Mouse (Mus musculus) forebrain, embryonic 13.5 days (tissue): ENCODE results near the gene Ifna13. TPM values are rescaled to one million over a fixed set of nuclear protein-coding genes. Genes with fewer than 3 reads are reported as not detected.

Experiments
- ATAC-seq: fragments of 200-750 bp; cut with Nextera tagmentation; 2 replicates; pipeline ENCODE4 v1.8.0; 2017
- H3K27ac ChIP-seq: fragments of 300-500 bp; sonication (generic); 2 replicates; pipeline ENCODE4 v1.5.1; 2015; ENCODE audit warnings: inconsistent platforms, mild to moderate bottlenecking, moderate library complexity
- H3K27me3 ChIP-seq: fragments of 300-500 bp; sonication (generic); 2 replicates; pipeline ENCODE4 v1.6.1; 2015; ENCODE audit warnings: mild to moderate bottlenecking, inconsistent platforms
- H3K36me3 ChIP-seq: fragments of 300-500 bp; sonication (generic); 2 replicates; pipeline ENCODE4 v1.6.1; 2015; ENCODE audit warnings: mild to moderate bottlenecking, inconsistent platforms; ENCODE audit not compliant: poor library complexity, severe bottlenecking
- H3K4me1 ChIP-seq: fragments of 300-500 bp; sonication (generic); 2 replicates; pipeline ENCODE4 v1.6.1; 2015; ENCODE audit warnings: inconsistent platforms
- H3K4me2 ChIP-seq: fragments of 300-500 bp; sonication (generic); 2 replicates; pipeline ENCODE4 v1.6.1; 2015; ENCODE audit warnings: inconsistent platforms, mild to moderate bottlenecking, moderate library complexity
- H3K4me3 ChIP-seq: fragments of 300-500 bp; sonication (generic); 2 replicates; pipeline ENCODE4 v1.5.1; 2015; ENCODE audit warnings: mild to moderate bottlenecking, inconsistent platforms
- H3K9ac ChIP-seq: fragments of 300-500 bp; sonication (generic); 2 replicates; pipeline ENCODE4 v1.6.1; 2015; ENCODE audit warnings: mild to moderate bottlenecking, inconsistent platforms
- H3K9me3 ChIP-seq: fragments of 300-500 bp; sonication (generic); replicated peaks from 2 replicates; pipeline ENCODE4 v1.6.1; 2016; ENCODE audit warnings: inconsistent platforms
- WGBS: fragments of 180-500 bp; shearing (Covaris S2); methylation state at CpG from one replicate; pipeline ENCODE4 v1.1.7; 2015; 5-methylcytosine and 5-hydroxymethylcytosine counted together
- polyA plus RNA-seq: library from polyadenylated mRNA; unstranded; fragments of >200 nt; fragmentation: Nextera tagmentation; extraction: Ambion mirVana; gene quantifications from 2 replicates; pipeline ENCODE4 v1.2.1, GENCODE M21; 2015

Gene Ifna13
- polyA plus RNA-seq = not detected in 2 replicates

GRCm38 (mm10) chr4:88644359-88644758 is at the start of gene Ifna13:
TSS of gene Ifna13 (minus strand) at chr4:88644459.
- Histone ChIP-seq H3K4me2 (no peak within 1 kb of the TSS), H3K27me3 (no peaks in the 10 kb centered on the region), H3K4me1 (no peaks in the 10 kb centered on the region), H3K9me3 (no peaks in the 10 kb centered on the region; the same call in 1 of the 2 replicates), H3K27ac (no peak within 1 kb of the TSS), H3K36me3 (no peaks in the 10 kb centered on the region), H3K4me3 (no peak within 1 kb of the TSS), H3K9ac (no peak within 1 kb of the TSS)
- WGBS = 55% methylated on average over 2 of the region's 2 CpGs
- no peak for ATAC-seq

GRCm38 (mm10) chr4:88693392-88693791 is 49.1 kb upstream of the Ifna13 start:
- no peak for ATAC-seq
- WGBS = 81% methylated on average over 2 of the region's 2 CpGs
- no peak overlapping the region for H3K4me3 ChIP-seq

GRCm38 (mm10) chr4:88692537-88692936 is 48.3 kb upstream of the Ifna13 start:
- Histone ChIP-seq H3K9me3 (no peaks in the 10 kb centered on the region), H3K9ac (no peak overlapping the region), H3K4me3 (no peak overlapping the region), H3K36me3 (no peaks in the 10 kb centered on the region), H3K27me3 (no peaks in the 10 kb centered on the region), H3K27ac (no peak overlapping the region), H3K4me2 (no peak overlapping the region), H3K4me1 (no peaks in the 10 kb centered on the region)
- ATAC-seq = no peak
- 94% methylated on average over 1 of the region's 1 CpGs for WGBS

More at GRCm38 (mm10) chr4:88693392-88693791, 49.1 kb upstream of the Ifna13 start:
- Histone ChIP-seq H3K9ac (no peak overlapping the region), H3K36me3 (no peaks in the 10 kb centered on the region), H3K27me3 (no peaks in the 10 kb centered on the region), H3K4me1 (no peaks in the 10 kb centered on the region), H3K9me3 (no peaks in the 10 kb centered on the region), H3K4me2 (no peak overlapping the region), H3K27ac (no peak overlapping the region)

GRCm38 (mm10) chr4:88691259-88691658 is 47.0 kb upstream of the Ifna13 start, which contains the start of gene Ifnab:
TSS of gene Ifnab (minus strand) at chr4:88691359.
- Histone ChIP-seq H3K27me3 (no peaks in the 10 kb centered on the region), H3K36me3 (no peaks in the 10 kb centered on the region), H3K4me1 (no peaks in the 10 kb centered on the region), H3K27ac (no peak within 1 kb of the TSS), H3K9ac (no peak within 1 kb of the TSS), H3K9me3 (no peaks in the 10 kb centered on the region), H3K4me2 (no peak within 1 kb of the TSS), H3K4me3 (no peak within 1 kb of the TSS)
- no peak for ATAC-seq
- 71% methylated on average over 2 of the region's 2 CpGs for WGBS

GRCm38 (mm10) chr4:88683812-88684211 is 39.6 kb upstream of the Ifna13 start, which contains the start of gene Ifna2:
TSS of gene Ifna2 (minus strand) at chr4:88683912.
- WGBS = 93% methylated on average over 1 of the region's 1 CpGs
- no peak within 1 kb of the TSS for H3K27ac ChIP-seq

GRCm38 (mm10) chr4:88681353-88681752 is 37.1 kb upstream of the Ifna13 start:
- Histone ChIP-seq H3K4me2 (no peak overlapping the region), H3K9ac (no peak overlapping the region), H3K9me3 (no peaks in the 10 kb centered on the region), H3K4me3 (no peak overlapping the region), H3K36me3 (no peaks in the 10 kb centered on the region), H3K27me3 (no peaks in the 10 kb centered on the region), H3K27ac (no peak overlapping the region), H3K4me1 (no peaks in the 10 kb centered on the region)
- ATAC-seq = no peak
- WGBS = 80% methylated on average over 3 of the region's 3 CpGs

More at GRCm38 (mm10) chr4:88683812-88684211, 39.6 kb upstream of the Ifna13 start, which contains the start of gene Ifna2:
- Histone ChIP-seq H3K4me1 (no peaks in the 10 kb centered on the region), H3K27me3 (no peaks in the 10 kb centered on the region), H3K9me3 (no peaks in the 10 kb centered on the region), H3K36me3 (no peaks in the 10 kb centered on the region), H3K4me2 (no peak within 1 kb of the TSS), H3K9ac (no peak within 1 kb of the TSS), H3K4me3 (no peak within 1 kb of the TSS)
- ATAC-seq = no peak

- ATAC-seq = no peak
- H3K27me3 ChIP-seq = no peaks in the 10 kb centered on the region
- no peak overlapping the region for H3K4me2 ChIP-seq
- no peak overlapping the region for H3K27ac ChIP-seq
- H3K9ac ChIP-seq = no peak overlapping the region
- no peaks in the 10 kb centered on the region for H3K9me3 ChIP-seq
- no peak overlapping the region for H3K4me3 ChIP-seq
- no peaks in the 10 kb centered on the region for H3K4me1 ChIP-seq
- H3K36me3 ChIP-seq = no peaks in the 10 kb centered on the region
- WGBS = 46% methylated on average over 8 of the region's 8 CpGs
Measured at GRCm38 (mm10) chr4:88680362-88680761, 36.1 kb upstream of the Ifna13 start.

GRCm38 (mm10) chr4:88676824-88677223 is 32.6 kb upstream of the Ifna13 start, which contains the start of gene Ifna16:
TSS of gene Ifna16 (minus strand) at chr4:88676924.
- ATAC-seq = no peak
- 91% methylated on average over 1 of the region's 1 CpGs for WGBS

GRCm38 (mm10) chr4:88655461-88655860 is 11.2 kb upstream of the Ifna13 start:
- ATAC-seq = no peak
- Histone ChIP-seq H3K36me3 (no peaks in the 10 kb centered on the region), H3K9me3 (no peaks in the 10 kb centered on the region), H3K27me3 (no peaks in the 10 kb centered on the region), H3K27ac (no peak overlapping the region), H3K4me1 (no peaks in the 10 kb centered on the region), H3K9ac (no peak overlapping the region), H3K4me2 (no peak overlapping the region), H3K4me3 (no peak overlapping the region)
- 45% methylated on average over 1 of the region's 1 CpGs for WGBS

More at GRCm38 (mm10) chr4:88676824-88677223, 32.6 kb upstream of the Ifna13 start, which contains the start of gene Ifna16:
- Histone ChIP-seq H3K9me3 (no peaks in the 10 kb centered on the region), H3K4me2 (no peak within 1 kb of the TSS), H3K4me1 (no peaks in the 10 kb centered on the region), H3K27me3 (no peaks in the 10 kb centered on the region), H3K27ac (no peak within 1 kb of the TSS), H3K9ac (no peak within 1 kb of the TSS), H3K36me3 (no peaks in the 10 kb centered on the region), H3K4me3 (no peak within 1 kb of the TSS)

- H3K4me3 ChIP-seq = no peak overlapping the region
- no peaks in the 10 kb centered on the region for H3K9me3 ChIP-seq
- no peak overlapping the region for H3K4me2 ChIP-seq
- H3K4me1 ChIP-seq = no peaks in the 10 kb centered on the region
- no peaks in the 10 kb centered on the region for H3K36me3 ChIP-seq
- 72% methylated on average over 3 of the region's 3 CpGs for WGBS
- no peak for ATAC-seq
- no peaks in the 10 kb centered on the region for H3K27me3 ChIP-seq
- H3K9ac ChIP-seq = no peak overlapping the region
- no peak overlapping the region for H3K27ac ChIP-seq
Measured at GRCm38 (mm10) chr4:88653644-88654043, 9.4 kb upstream of the Ifna13 start.

- Histone ChIP-seq H3K9me3 (no peaks in the 10 kb centered on the region; the same call in 1 of the 2 replicates), H3K4me3 (no peak overlapping the region), H3K27me3 (no peaks in the 10 kb centered on the region), H3K9ac (no peak overlapping the region), H3K27ac (no peak overlapping the region), H3K36me3 (no peaks in the 10 kb centered on the region), H3K4me2 (no peak overlapping the region), H3K4me1 (no peaks in the 10 kb centered on the region)
- 0 out of 2 replicates have a peak, but pooled peaks have one; percentile 20 for ATAC-seq
- 28% methylated on average over 2 of the region's 2 CpGs for WGBS
Measured at GRCm38 (mm10) chr4:88642526-88642925, 1.7 kb downstream of the Ifna13 start.

GRCm38 (mm10) chr4:88641077-88641831 is 3.0 kb downstream of the Ifna13 start:
- 14% methylated on average over 11 of the region's 11 CpGs for WGBS
- Histone ChIP-seq H3K9ac (no peak overlapping the region), H3K9me3 (no peaks in the 10 kb centered on the region; the same call in 1 of the 2 replicates), H3K4me3 (0 out of 2 replicates have a peak overlapping the region, but pooled peaks have one; percentile 27), H3K27ac (no peak overlapping the region), H3K36me3 (no peaks in the 10 kb centered on the region), H3K27me3 (no peaks in the 10 kb centered on the region), H3K4me2 (peak overlapping the region; percentile 49), H3K4me1 (no peaks in the 10 kb centered on the region)
- peak; percentile 97 for ATAC-seq
